Mouse (Mus musculus): ENCODE measurements at regions not wholly inside any gene's neighbourhood (a gene's known extent, or its start where the extent isn't known, plus 50 kb on each side); places are given as distances from the start of the nearest gene placed in this dataset.

DNA sequence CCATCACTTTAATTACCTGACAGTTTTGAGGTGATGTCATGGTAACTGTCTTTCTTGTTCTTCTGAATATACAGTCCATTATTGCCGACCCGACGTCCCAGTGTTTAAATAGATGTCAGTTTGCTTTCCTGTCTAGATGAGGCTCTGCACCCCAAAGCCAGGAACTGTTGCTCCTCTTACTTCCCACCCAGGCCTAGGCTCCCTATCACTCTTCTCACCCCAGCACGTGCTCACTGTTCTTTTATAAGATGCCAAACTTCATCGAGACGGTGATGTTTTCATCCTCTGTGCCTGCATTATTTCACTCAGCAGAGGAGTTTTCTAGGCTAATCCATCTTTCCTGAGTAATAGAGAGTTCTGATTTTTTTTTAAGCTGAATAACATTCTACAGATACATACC, 156.5 kb downstream of the Adra2a start:
- no peak overlapping the region for H3K4me3 ChIP-seq (replicated peaks; ENCODE audit: low read length)
- no peak for ATAC-seq
- 54% methylated on average over 6 of the region's 6 CpGs for WGBS
- no peak overlapping the region for H3K4me2 ChIP-seq (ENCODE audit: low read length)
- no peak overlapping the region for H3K9ac ChIP-seq (replicated peaks; ENCODE audit: low read depth, low read length)
- H3K36me3 ChIP-seq (ENCODE audit: control insufficient read depth, insufficient read depth) = no peaks in the 10 kb centered on the region
- H3K27ac ChIP-seq (ENCODE audit: low read length) = no peak overlapping the region
- H3K27me3 ChIP-seq (replicated peaks; ENCODE audit: control insufficient read depth, insufficient read depth, low read length) = no peaks in the 10 kb centered on the region
- H3K4me1 ChIP-seq (replicated peaks; ENCODE audit: control insufficient read depth, insufficient read depth, low read length) = peaks cover 2% of the 10 kb centered on the region; the same call in 1 of the 2 replicates
- no peaks in the 10 kb centered on the region for H3K9me3 ChIP-seq (ENCODE audit: control insufficient read depth, low read length)

DNA sequence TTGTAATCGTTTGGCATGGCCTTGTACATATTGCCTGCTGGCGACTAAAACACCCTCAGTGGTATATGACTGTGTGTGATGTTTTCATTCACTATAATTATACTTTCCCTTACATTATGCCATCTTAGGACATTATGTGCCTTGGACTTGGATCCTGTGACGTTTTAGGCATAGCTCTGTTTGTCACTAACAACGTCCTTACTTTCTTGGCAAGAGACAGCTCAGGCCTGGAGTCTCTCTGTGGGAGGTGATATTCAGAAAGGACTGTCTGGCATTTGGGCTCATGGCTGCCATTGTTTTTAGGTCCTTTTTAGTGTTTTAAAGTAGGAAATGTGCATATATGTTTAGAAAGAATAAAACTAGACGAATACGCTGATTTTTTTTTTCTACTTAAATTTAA, 158.5 kb downstream of the Adra2a start:
- no peak overlapping the region for H3K27ac ChIP-seq (ENCODE audit: low read length)
- no peaks in the 10 kb centered on the region for H3K36me3 ChIP-seq (ENCODE audit: control insufficient read depth, insufficient read depth)
- no peak overlapping the region for H3K4me3 ChIP-seq (replicated peaks; ENCODE audit: low read length)
- WGBS = 60% methylated on average over 6 of the region's 6 CpGs
- no peaks in the 10 kb centered on the region for H3K4me1 ChIP-seq (replicated peaks; ENCODE audit: control insufficient read depth, insufficient read depth, low read length)
- H3K4me2 ChIP-seq (ENCODE audit: low read length) = no peak overlapping the region
- no peak for ATAC-seq
- H3K9ac ChIP-seq (replicated peaks; ENCODE audit: low read depth, low read length) = no peak overlapping the region
- no peaks in the 10 kb centered on the region for H3K27me3 ChIP-seq (replicated peaks; ENCODE audit: control insufficient read depth, insufficient read depth, low read length)
- no peaks in the 10 kb centered on the region for H3K9me3 ChIP-seq (ENCODE audit: control insufficient read depth, low read length)

DNA sequence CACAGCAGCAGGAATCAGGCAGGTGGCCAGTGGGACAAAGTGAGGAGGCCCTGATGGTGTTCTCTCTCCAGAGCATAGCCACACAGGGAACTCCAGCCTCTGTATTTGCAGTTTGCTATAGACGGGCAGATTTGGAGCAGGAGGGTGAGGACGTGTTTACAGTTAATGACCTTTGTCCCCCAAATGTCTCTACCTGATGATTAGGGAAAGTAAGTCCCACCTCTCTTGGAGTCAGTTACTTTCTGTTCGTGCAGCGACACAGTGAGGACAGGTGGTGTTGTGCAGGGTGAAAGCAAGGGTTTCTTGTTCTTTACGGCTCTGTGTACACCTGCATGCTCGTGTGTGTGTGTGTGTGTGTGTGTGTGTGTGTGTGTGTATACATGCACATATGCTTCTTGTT, 162.9 kb downstream of the Adra2a start:
- Histone ChIP-seq H3K9me3 (ENCODE audit: control insufficient read depth, low read length) (no peaks in the 10 kb centered on the region), H3K36me3 (ENCODE audit: control insufficient read depth, insufficient read depth) (no peaks in the 10 kb centered on the region), H3K27me3 (replicated peaks; ENCODE audit: control insufficient read depth, insufficient read depth, low read length) (no peaks in the 10 kb centered on the region), H3K27ac (ENCODE audit: low read length) (no peak overlapping the region), H3K4me1 (replicated peaks; ENCODE audit: control insufficient read depth, insufficient read depth, low read length) (no peaks in the 10 kb centered on the region), H3K9ac (replicated peaks; ENCODE audit: low read depth, low read length) (no peak overlapping the region), H3K4me3 (replicated peaks; ENCODE audit: low read length) (no peak overlapping the region), H3K4me2 (ENCODE audit: low read length) (no peak overlapping the region)
- WGBS = 80% methylated on average over 6 of the region's 6 CpGs
- ATAC-seq = no peak

DNA sequence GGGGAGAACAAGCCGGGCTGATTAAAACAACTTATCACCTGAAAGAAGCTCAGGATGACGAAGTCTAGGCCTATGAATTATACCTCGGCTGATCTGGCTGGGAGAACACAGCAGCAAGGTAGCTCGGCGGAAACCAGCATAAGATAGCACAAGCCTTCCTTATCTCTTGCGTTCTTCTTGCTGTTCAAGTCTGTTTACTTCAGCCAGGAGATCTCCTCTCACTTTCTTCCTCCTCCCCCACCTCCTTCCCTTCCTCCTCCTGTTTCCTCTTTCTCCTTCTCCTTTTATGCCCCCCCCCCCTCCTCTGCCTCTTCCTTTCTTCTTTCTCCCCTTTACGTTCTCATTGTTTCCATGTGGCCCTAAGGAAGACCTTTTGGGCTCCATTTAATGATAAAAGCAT, 168.2 kb downstream of the Adra2a start:
- Histone ChIP-seq H3K27ac (ENCODE audit: low read length) (no peak overlapping the region), H3K4me3 (replicated peaks; ENCODE audit: low read length) (no peak overlapping the region), H3K4me1 (replicated peaks; ENCODE audit: control insufficient read depth, insufficient read depth, low read length) (no peaks in the 10 kb centered on the region), H3K27me3 (replicated peaks; ENCODE audit: control insufficient read depth, insufficient read depth, low read length) (no peaks in the 10 kb centered on the region), H3K9ac (replicated peaks; ENCODE audit: low read depth, low read length) (no peak overlapping the region), H3K9me3 (ENCODE audit: control insufficient read depth, low read length) (no peaks in the 10 kb centered on the region), H3K36me3 (ENCODE audit: control insufficient read depth, insufficient read depth) (no peaks in the 10 kb centered on the region), H3K4me2 (ENCODE audit: low read length) (no peak overlapping the region)
- ATAC-seq = no peak
- WGBS = 91% methylated on average over 7 of the region's 7 CpGs

DNA sequence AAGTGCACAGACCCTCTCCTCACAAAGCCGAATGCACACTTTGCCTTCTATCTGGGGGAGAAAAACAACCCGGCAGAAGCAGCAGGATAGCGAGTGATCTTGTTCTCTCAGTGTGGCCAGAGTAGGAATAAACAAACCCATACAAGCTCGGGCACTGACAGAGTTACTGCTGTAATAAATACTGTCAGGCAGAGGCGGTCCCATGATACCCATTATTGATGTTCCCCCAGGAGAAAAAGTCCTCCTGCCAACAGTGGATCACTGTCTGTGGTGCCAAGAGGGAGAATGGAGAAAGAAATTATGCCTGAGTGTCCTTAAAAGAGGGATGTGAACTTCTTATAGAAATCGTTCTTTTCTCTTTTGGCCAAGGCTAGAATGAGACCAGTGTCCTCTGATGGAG, 200.2 kb downstream of the Adra2a start:
- Histone ChIP-seq H3K4me3 (replicated peaks; ENCODE audit: low read length) (no peak overlapping the region), H3K27ac (ENCODE audit: low read length) (no peak overlapping the region), H3K4me1 (replicated peaks; ENCODE audit: control insufficient read depth, insufficient read depth, low read length) (no peaks in the 10 kb centered on the region), H3K9me3 (ENCODE audit: control insufficient read depth, low read length) (no peaks in the 10 kb centered on the region), H3K27me3 (replicated peaks; ENCODE audit: control insufficient read depth, insufficient read depth, low read length) (no peaks in the 10 kb centered on the region), H3K36me3 (ENCODE audit: control insufficient read depth, insufficient read depth) (no peaks in the 10 kb centered on the region), H3K9ac (replicated peaks; ENCODE audit: low read depth, low read length) (no peak overlapping the region), H3K4me2 (ENCODE audit: low read length) (no peak overlapping the region)
- ATAC-seq = no peak
- 80% methylated on average over 6 of the region's 6 CpGs for WGBS

DNA sequence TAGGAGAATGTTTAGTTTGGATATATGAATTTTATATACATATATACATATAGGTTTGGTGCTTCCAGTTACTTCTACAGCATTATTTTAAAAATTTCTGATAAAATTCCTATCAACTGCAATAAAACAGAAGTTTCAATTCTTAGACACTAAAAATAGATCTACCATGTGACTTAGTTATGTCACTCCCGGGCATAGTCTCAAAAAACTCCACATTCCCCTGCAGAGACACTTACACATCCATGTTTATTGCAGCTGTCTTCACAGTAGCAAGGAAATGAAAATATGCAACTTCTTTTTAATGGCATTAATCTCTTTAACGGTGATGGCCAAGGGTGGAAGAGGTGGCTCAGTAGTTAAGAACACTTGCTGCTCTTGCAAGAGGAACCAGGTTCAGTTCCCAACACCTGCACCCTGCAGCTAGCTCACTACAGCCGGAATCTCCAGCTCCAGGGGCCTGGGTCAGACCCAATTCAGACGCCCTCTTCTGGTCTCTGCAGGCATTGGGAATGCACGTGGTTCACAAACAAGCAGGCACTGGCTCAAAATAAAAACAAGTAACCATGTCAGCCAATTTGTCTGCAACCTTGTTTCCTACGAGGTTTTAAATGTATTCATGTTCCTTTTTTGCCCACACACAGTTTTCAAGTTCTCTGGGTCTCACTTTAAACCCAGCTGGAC, 204.4 kb downstream of the Adra2a start:
- ATAC-seq = no peak
- no peaks in the 10 kb centered on the region for H3K36me3 ChIP-seq (ENCODE audit: control insufficient read depth, insufficient read depth)
- H3K9me3 ChIP-seq (ENCODE audit: control insufficient read depth, low read length) = no peaks in the 10 kb centered on the region
- no peak overlapping the region for H3K9ac ChIP-seq (replicated peaks; ENCODE audit: low read depth, low read length)
- H3K27ac ChIP-seq (ENCODE audit: low read length) = no peak overlapping the region
- no peaks in the 10 kb centered on the region for H3K27me3 ChIP-seq (replicated peaks; ENCODE audit: control insufficient read depth, insufficient read depth, low read length)
- H3K4me1 ChIP-seq (replicated peaks; ENCODE audit: control insufficient read depth, insufficient read depth, low read length) = no peaks in the 10 kb centered on the region
- H3K4me2 ChIP-seq (ENCODE audit: low read length) = no peak overlapping the region
- H3K4me3 ChIP-seq (replicated peaks; ENCODE audit: low read length) = no peak overlapping the region
- WGBS = 22% methylated on average over 6 of the region's 6 CpGs

DNA sequence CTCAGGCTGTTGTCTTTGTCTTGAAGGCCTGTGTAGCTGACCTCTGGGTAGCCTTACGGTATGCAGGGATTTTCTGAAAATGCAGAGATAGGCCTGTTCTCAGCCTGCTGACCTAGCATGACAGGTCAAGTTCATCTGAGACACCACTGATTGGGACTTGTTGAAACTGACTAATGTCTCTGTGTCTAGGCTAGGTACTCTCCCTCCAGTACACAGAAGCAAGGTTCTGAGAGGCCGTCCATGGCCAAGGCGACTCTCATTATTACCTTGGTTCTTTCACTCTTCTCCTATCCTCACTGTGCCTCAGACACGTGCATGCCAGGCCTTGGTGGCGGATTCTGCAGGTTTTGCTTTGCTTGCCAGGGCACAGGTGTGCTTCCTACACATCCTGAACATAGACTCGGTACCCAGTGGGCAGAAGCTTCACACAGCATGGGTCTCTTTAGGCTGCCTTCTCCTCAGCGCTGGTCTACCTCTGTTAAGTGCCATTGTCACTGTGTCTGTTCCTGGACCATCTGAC, 208.3 kb downstream of the Adra2a start:
- no peak for ATAC-seq
- WGBS = 88% methylated on average over 7 of the region's 7 CpGs
- no peak overlapping the region for H3K4me2 ChIP-seq (ENCODE audit: low read length)

DNA sequence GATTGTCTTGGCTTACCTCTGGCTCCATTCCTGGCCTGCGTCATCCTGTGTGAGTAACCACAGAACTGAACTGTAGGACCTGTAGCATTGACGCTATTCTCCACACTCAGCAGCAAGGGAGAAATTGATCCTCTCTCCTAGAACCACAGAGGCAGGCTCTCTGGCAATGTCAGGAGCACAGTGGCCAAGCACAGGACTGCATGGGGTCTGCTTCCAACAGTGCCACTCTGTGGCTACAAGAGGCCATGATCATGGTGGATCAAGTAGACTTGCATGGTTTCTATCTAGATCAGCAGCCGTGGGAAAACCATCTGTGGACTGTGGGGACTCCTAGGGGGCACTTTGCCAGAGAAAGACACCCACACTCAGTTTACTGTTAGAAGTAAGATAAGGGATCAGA, 213.9 kb downstream of the Adra2a start:
- no peak for ATAC-seq
- Histone ChIP-seq H3K27me3 (replicated peaks; ENCODE audit: control insufficient read depth, insufficient read depth, low read length) (no peaks in the 10 kb centered on the region), H3K36me3 (ENCODE audit: control insufficient read depth, insufficient read depth) (no peaks in the 10 kb centered on the region), H3K4me2 (ENCODE audit: low read length) (no peak overlapping the region), H3K4me1 (replicated peaks; ENCODE audit: control insufficient read depth, insufficient read depth, low read length) (0 out of 2 replicates have a peak, but pooled peaks cover 3% of the 10 kb centered on the region), H3K4me3 (replicated peaks; ENCODE audit: low read length) (no peak overlapping the region), H3K9me3 (ENCODE audit: control insufficient read depth, low read length) (no peaks in the 10 kb centered on the region), H3K27ac (ENCODE audit: low read length) (no peak overlapping the region), H3K9ac (replicated peaks; ENCODE audit: low read depth, low read length) (no peak overlapping the region)
- 93% methylated on average over 3 of the region's 3 CpGs for WGBS

More for the DNA sequence above, 208.3 kb downstream of the Adra2a start:
- Histone ChIP-seq H3K27ac (ENCODE audit: low read length) (no peak overlapping the region), H3K9me3 (ENCODE audit: control insufficient read depth, low read length) (no peaks in the 10 kb centered on the region), H3K4me1 (replicated peaks; ENCODE audit: control insufficient read depth, insufficient read depth, low read length) (no peaks in the 10 kb centered on the region), H3K27me3 (replicated peaks; ENCODE audit: control insufficient read depth, insufficient read depth, low read length) (no peaks in the 10 kb centered on the region), H3K36me3 (ENCODE audit: control insufficient read depth, insufficient read depth) (no peaks in the 10 kb centered on the region), H3K9ac (replicated peaks; ENCODE audit: low read depth, low read length) (no peak overlapping the region), H3K4me3 (replicated peaks; ENCODE audit: low read length) (no peak overlapping the region)

DNA sequence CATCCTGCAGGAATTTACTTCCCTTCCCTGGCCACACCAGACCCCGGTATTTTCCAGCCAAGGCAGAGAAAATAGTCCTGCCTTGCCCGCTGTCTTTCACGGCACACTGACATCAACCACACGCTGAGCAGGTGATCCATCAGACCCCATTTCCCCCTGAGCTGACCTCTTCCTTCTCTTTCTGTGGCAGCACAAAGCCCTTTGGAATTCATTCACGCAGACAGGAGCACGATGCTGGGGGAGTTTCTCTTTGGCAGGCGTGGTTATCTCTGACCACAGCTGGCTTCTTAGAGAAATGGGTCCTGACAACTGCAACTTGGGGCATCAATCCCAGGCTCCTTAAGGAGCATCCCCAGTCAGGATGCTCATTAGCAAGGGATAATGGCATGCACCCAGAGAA, 215.2 kb downstream of the Adra2a start:
- Histone ChIP-seq H3K4me3 (replicated peaks; ENCODE audit: low read length) (no peak overlapping the region), H3K4me1 (replicated peaks; ENCODE audit: control insufficient read depth, insufficient read depth, low read length) (0 out of 2 replicates have a peak, but pooled peaks cover 3% of the 10 kb centered on the region), H3K27me3 (replicated peaks; ENCODE audit: control insufficient read depth, insufficient read depth, low read length) (no peaks in the 10 kb centered on the region), H3K27ac (ENCODE audit: low read length) (no peak overlapping the region), H3K9me3 (ENCODE audit: control insufficient read depth, low read length) (no peaks in the 10 kb centered on the region), H3K4me2 (ENCODE audit: low read length) (no peak overlapping the region), H3K9ac (replicated peaks; ENCODE audit: low read depth, low read length) (no peak overlapping the region), H3K36me3 (ENCODE audit: control insufficient read depth, insufficient read depth) (no peaks in the 10 kb centered on the region)
- WGBS = 3% methylated on average over 7 of the region's 7 CpGs
- ATAC-seq = no peak

DNA sequence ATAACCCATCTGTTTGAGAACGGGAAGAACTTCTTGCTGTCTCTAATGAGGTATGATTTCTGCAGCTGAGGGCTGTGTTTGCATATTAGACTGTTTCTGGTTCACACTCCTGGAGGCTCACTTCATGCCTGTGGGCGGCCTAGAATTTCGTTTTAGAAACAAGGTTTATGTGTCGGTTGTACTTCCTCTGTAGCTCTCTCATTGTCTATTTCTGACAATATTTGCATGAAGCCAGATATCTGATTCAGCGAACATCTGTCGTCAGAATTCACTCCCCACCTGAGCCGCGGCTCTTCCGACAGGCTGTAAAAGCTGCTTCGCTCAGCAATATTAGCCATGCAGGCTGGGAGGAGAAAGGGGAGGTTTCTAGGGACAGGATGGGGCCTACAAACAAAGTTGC, 233.4 kb downstream of the Adra2a start:
- Histone ChIP-seq H3K4me2 (ENCODE audit: low read length) (no peak overlapping the region), H3K27ac (ENCODE audit: low read length) (no peak overlapping the region), H3K9ac (replicated peaks; ENCODE audit: low read depth, low read length) (no peak overlapping the region), H3K9me3 (ENCODE audit: control insufficient read depth, low read length) (no peaks in the 10 kb centered on the region), H3K27me3 (replicated peaks; ENCODE audit: control insufficient read depth, insufficient read depth, low read length) (no peaks in the 10 kb centered on the region), H3K4me3 (replicated peaks; ENCODE audit: low read length) (no peak overlapping the region), H3K36me3 (ENCODE audit: control insufficient read depth, insufficient read depth) (no peaks in the 10 kb centered on the region), H3K4me1 (replicated peaks; ENCODE audit: control insufficient read depth, insufficient read depth, low read length) (no peaks in the 10 kb centered on the region)
- no peak for ATAC-seq
- 90% methylated on average over 10 of the region's 10 CpGs for WGBS
